Mouse (Mus musculus) monocyte, adult 2 months (primary cell): ENCODE data around the gene Rps6ka5.
A peak's percentile ranks its signal among the peaks of the same experiment; 100 is the strongest.

ENCODE experiments used
- DNase-seq, 2 experiments: peaks; one replicate each; pipeline ENCODE4 v3.0.0; 2022; ENCODE audit warnings: low spot score in 2 of 2, low read depth in 1 of 2

The Rps6ka5 gene

DNA sequence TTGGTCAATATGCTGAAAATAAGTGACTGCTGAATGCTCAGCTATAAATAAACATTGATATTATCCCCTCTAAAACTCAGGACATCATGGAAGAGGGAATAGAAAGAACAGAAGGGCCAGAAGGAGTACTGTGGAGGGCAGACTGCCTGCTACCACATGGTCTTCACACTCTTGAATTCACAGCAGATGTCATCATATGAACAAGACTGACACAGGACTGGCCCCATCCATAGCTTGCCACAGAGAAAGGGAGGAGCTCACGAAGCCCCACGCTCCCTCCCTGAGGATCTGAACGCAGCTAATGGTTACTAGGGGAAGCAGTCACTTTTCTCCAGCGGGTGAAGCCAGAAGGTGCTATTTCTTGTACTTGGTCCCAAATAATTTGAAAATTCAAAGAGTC, 61.5 kb downstream of the Rps6ka5 start:
- no peak for DNase-seq

DNA sequence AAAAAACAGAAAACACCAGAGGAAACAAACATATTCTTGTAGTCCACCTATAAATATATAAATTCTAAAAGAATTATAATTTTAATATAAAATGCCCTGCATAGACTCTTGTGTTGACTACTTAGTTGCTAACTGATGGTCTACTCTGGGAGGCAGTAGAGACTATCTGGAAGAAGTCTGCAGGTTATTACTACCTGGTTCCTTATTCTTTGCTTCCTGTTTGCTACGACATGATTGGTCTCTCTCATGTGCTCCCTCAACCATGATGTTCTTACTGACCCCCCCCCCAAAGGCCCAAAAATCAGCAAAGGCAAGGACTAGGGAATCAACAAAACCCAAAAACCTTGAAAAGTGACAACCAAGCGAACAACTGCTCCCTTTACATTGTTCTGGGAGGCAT, 66.7 kb downstream of the Rps6ka5 start:
- no peak for DNase-seq

DNA sequence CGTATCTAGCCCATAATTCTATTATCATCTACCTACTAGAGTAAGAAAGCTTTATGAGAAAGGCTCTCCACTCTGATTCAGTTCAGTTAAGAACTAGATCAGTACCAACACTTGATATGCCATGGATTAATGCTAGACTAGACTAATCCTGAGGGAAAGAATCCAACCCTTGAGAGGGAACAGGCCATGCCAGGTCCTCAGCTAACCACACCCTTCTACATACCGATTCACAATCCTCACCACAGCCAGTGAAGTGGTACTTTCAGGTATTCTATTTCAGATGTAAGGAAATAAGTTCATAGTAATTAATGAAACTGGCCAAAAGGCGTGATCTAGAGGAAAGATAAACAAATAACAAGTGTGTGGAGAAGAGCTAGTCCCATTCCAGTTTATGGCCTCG, 70.8 kb downstream of the Rps6ka5 start:
- DNase-seq, result no peak

DNA sequence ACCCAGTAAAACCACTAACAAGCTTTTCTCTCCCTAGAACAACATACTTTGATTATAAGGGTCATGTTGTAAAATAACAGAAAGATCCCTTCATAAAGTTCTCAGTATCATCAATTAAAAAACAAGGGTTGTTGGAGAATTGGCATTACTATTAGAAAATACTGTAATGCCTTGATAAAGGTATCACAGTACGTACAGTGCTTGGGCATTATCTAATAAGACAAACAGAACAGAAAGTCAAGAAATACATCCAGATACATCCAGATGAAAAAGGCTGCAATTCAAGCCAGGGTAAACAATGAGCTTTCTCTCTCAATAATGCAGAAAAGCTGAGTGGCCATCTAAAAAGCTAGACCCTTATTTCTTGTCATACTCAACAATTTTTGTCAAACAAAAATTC, 84.8 kb downstream of the Rps6ka5 start:
- DNase-seq, result no peak

DNA sequence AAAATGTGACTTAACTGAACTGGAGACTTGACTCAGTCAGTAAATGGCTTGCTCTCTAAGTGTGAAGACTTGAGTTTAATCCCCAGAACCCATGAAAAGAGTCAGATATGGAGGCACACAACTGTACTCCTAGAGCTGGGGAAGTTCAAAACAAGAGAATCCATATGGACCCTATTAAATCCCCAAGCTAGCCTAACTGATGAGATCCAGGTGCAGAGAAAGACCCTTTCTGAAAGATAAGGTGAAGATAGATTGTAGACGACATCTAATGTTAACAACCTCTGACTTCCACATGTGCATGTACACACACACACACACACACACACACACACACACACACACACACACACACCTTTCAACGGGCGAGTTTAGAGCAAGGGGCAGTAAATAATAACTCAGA, 86.1 kb downstream of the Rps6ka5 start:
- DNase-seq, result no peak

DNA sequence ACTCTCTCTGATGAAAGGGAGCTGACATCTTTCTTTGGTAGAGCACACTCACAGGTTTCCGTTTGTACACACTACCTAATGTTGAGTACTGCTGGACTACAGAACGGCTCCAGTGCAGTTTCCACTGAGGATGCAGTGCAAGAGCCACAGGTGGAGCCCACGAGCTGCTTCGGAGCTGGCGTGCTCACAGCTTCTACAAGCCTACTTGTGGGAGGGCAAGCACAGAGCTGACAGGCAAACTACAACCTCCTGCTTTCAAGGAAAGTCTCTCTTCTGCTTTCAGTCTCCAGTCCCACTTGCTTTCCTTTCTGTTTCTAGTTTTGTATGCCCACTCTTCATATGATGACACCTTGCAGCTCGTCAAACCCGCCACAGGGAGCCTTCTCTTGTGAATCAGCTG, 87.1 kb downstream of the Rps6ka5 start:
- DNase-seq, result no peak

DNA sequence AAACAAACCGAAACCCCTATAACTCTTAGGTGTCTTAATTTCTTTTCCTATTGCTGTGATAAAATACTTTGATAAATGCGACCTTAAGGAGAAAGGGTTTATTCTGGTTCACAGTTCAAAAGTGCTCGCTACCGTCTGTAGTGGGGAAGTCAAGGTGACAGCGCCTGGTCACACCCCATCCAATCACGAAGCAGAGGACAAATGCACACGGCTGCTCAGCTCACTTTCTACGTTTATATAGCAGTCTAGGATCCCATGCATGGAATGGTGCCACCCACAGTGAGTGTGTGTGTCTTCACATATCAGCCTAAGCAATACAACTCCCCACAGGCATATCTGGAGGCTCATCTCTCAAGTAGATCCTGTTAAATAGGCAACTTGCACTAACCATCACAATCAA, 88.9 kb downstream of the Rps6ka5 start:
- DNase-seq, result no peak

DNA sequence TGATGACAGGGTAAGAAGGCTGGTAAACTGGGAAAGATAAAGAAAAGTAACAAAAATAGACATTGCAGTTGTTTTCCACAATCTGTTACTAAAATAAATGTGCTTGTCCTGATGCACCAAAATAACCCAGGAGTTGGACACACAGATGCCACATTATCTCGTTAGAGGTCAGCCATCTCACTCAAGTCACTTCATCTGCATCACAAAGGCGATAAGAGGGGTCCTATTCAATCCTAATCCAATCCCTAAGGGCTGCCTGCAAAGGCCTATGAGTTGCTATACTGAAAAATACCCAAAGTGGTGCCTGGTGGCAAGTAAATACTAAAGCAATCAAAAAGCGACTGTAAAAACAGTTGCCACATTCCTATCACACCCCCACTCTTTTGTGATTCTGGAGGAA, 90.0 kb downstream of the Rps6ka5 start:
- DNase-seq, result no peak

DNA sequence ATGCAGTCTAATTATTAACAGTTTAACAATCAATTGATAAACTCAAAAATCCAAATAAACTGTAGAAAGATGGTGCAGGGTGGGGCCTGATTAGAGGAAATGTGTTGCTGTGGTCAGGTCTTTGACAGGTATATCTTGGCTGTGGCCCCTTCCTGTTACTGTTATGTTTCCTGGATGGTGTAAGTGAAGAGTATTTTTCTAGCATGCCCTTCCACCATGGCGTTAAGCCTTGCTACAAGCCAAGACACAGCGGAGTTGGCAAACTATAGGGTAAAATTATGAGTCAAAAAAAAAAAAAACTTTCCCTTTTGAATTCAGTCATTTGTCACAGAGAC, 90.5 kb downstream of the Rps6ka5 start:
- no peak for DNase-seq

DNA sequence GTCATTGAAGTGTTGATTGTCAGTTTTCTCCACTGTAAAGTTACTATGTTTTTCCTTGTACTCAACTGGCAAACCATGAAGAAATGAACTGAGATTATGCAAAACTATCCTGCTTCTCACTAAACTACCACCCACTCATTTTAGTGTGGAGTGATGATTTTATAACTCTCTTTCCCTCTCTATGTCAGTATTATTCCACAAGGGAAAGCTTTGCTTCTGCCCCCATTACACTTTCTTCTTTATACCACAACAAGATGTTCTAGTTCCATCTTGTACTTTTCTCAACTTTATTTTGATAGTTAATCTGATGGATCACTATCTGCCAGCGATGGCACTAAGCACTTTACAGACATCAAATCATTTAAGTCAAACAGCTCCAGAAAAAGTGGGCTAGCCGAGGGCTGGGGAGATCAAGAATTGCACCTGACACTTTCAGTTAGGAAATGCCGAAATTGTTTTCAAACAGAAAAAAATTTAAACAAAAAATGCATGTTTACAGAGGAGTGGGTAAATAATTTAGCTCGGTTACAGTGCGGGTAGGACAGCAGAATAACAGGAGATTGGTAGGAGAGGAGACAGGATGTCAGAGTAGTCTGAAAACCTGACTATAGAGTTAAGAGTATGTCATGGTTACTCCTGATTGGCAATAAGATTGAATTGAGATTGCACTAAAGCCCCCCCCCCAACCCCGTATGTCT, 91.0 kb downstream of the Rps6ka5 start:
- no peak for DNase-seq

DNA sequence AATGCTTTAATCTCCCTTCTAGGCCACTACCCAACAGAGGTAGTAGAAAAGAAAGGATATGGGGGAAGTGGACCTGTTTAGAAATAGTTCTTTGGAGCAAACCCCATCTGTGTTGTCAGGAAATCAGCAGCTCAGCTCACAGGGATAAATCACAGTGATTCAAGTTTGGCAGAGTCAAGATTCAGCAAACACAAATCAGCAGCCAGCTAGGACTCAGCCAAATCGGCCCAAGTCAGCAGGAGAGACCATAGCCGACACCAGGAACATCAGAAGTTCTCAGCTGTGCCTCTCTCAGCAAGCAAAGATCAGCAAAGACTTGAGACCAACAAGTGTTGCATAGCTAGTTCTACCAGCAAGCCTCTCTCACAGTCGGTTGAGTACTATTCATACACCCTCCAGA, 93.6 kb downstream of the Rps6ka5 start:
- DNase-seq, result no peak

DNA sequence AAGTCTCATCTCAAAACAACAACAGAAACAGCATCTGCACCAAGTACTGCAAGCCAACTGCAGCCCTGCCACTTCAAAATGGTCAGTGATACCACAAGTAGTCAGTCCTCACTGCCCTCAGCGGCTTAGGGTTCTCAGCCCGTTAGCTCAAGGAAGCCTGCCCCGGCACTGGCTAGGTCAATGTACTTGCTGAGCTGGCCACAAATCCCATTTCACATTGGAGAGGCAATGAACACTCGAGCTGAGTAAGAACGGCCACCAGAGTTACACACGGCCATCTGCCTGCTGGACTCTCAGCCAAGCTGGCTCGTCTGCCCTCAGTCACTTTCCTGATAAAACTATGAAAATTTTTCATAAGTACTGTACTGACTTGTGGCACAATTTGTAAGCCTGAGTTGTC, 95.5 kb downstream of the Rps6ka5 start:
- no peak for DNase-seq

DNA sequence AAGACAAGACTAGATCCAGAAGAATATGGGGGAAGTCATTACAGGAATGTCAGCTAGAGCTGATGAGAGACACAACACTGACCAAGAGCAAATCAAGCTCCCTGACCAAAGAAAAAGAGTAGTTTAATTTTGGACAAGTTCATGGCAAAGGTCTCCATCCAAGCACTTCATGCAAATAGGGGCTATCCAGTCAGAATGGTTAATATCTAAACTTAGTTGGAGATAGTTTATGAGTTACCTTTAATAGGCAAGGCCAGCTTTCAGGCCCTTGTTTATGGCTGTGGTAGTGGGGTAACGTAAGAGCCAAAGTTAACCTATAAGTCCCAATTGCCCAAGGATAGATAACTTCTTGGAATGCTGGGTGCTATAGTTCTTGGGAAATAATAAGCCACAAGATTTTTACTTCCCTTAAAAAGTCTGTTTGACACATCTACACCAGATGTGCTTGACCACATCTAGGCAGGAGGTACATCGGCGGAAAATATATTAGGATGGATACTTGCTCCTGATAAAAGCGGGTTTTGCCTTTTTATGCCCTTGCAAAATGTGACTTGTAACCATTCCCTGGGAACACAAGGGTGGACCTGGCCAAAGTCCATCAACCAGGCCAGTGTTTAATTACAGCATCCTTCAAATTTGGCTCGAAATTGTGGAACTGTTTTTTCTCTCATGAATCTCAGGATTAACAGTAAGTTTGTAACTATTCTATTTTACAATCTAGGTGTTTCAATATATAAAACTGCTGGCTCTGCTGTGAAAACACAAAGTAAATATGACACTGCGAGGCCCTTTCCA, 97.5 kb downstream of the Rps6ka5 start:
- DNase-seq, result no peak

DNA sequence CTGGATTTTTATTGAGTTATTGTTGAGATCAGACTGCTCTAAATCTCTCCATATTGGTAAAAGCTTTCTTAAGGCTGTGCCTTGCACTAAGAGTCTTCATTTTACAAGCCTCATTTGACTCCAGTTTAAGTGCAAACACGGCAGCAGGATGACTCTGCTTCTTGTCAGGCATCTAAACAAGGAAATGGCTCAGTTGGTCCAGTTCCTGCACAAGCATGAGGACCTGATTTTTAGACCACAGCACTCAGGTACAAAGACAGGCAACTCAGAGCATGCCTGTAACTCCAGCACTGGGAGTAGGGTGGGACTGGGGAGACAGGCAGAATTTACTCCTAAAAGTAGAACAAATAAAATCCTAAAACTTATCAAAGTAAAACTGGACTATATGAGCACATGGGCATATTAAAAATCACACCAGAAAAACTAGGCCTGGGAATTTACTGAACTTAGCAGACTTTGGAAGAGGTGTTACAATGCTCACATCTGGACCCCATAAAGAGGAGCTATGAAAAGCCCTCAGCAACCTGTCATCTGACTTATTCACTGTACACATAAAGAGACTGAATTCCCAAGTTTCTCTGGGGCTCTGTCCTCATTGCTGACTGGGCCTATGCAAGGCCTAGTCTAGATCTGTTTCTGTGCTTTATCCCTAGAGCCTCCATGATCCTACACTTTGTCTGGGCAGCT, 99.6 kb downstream of the Rps6ka5 start:
- DNase-seq, result no peak

DNA sequence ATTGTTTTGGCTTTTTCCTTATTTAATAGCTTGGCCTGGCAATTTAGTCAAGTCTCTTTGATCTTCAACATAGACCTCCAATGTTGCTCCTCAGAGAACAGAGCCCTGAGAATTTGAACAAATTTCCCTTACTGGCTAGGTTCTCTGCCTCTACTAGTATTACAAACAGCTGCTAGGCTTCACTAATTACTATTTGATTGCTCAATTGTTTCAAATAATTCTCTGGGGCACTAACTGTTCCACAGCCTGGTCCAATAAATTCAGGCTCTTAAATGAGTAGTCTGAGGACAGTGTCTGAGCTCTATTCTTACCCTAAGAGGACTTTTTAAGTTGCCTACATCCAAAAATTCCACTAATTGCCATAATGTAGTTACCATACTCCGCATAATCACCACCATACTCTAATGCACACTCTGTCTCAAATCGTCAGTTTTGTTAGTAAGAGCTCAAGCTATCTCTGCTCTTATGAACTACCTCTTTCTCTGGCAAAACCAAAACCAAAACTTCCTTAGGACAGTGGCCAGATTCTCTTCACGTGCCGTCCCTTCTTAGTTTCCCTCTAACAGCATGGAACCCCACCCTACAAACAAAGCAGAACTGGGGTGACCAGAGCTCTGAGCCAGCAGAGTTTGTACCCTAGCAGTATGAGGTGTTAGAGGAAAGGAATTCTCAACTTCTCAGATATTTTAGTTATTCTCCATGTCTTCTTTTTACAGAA, 100.4 kb downstream of the Rps6ka5 start:
- DNase-seq, result peak; percentile 37 to 43

DNA sequence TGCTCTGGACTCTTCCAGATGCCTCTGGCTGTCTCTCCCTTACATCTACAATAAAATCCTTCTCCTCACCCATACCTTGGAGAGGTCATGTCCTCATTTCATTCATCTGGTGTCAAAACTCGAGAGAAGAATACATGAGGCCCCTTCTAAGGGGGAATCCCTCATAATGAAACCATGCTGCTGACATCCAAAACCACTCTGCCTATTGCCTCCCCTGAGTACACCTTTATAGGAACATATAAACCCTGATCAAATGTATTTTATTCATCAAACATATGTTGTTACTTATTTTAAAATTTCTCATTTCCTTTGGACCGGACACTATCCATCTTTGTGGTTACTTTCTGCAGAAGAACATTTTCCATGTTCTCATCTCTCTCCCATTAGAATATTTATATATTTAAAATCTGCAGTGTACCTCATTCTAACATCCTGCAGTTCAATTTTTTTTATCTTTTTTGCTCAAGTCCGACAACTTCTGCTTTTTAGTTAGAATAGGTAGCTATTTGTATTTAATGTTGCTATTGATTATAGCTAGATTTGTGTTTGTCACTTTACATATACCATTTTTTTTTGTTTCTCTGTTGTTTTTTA, 101.8 kb downstream of the Rps6ka5 start:
- no peak for DNase-seq

DNA sequence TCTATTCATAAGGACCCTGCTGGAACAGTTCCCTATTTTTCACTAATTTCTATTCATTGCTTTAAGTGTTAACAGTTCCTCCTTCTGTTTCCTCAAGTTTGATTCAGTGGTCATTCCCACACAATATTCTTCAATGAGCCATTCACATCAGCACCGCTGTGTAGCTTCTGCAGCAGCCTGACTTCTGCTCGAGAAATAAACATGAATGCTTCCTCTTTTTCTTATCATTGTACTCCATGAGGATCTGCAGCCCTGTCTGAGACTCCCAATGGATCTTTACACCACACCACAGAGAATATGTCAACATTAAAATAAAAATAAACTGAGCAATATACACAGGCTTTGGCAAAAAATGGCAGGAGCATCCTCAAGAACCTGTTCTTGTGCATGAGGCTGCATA, 111.5 kb downstream of the Rps6ka5 start:
- DNase-seq, result no peak

DNA sequence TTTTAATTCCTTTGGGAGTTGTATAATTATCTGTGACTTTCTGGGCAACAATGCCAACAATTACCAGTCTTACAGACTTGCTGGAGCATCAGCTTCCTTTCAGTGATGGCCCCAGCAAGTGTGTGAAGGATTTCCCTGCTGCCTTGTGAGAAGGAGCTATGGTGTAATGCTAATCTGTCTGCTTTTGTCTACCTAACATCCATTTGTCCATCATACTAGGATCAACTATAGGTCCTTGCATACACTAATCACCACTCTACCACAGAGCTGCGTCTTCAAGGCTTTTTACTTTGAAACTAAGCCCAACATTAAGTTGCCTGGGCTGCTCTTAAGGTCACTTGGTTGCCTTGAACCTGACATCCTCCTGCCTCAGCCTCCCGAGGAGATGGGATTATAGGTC, 112.9 kb downstream of the Rps6ka5 start:
- no peak for DNase-seq

DNA sequence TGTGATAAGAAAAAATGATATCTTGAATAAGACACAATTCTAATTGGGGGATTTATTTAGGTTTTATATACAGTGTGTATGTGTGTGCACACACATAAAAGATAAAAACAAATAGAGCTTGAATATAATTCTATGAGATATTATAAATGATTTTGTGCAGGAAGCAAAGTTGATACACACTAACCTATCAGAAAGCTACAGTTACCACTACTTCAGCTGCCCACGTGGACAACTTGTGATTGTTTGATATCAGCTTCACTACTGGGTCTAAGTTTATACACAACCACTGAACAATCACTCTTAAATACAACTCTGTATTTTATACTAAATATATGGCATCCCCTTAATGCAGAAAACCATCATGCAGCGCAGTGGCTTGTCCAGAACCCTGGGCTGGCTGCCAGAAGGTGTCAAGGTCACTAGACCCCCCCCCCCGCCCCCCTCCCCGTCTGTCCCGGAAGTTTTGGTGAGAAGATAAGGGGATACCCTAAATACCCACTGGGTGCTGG, 113.5 kb downstream of the Rps6ka5 start:
- no peak for DNase-seq

DNA sequence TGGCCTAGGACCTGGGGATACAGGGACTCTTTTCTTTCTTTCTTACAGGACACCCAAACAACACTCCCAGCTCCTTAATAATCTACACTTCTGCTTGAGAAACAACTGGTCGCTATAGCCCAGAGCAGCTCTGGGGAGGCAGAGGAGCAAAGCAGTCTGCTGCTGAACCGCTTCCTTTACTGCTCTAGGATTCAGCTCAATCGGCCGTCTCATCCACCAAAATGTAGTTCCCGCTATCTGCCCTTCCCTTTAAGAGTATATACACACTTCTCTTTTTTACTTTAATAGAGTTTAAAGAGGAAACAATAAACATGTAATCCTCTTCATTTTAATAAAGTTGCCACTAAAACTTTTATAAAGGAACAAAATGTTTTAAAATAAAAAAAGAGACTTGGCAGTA, 117.0 kb downstream of the Rps6ka5 start:
- no peak for DNase-seq

DNA sequence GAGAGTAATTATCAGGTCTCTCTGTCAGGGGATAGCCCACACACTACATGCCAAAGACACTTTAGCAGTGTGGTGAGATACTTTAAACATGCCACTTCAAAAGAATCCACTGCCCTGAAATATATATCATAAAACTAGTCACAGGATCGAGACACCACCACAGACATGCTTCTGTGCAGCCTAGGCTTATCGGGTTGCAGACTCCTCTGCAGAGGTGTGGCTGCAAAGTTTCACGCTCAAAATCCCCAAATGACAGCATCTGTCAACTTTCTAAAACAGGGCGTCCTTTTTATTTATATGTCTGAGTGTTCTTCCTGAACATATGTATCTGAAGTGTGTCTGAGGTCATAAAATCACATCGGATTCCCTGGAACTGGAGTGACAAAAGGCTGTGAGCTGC, 117.7 kb downstream of the Rps6ka5 start:
- DNase-seq, result no peak
